Mouse (Mus musculus): ENCODE measurements around the gene Abcc4.
A peak's percentile ranks its signal among the peaks of the same experiment; 100 is the strongest.

Gene Abcc4

DNA sequence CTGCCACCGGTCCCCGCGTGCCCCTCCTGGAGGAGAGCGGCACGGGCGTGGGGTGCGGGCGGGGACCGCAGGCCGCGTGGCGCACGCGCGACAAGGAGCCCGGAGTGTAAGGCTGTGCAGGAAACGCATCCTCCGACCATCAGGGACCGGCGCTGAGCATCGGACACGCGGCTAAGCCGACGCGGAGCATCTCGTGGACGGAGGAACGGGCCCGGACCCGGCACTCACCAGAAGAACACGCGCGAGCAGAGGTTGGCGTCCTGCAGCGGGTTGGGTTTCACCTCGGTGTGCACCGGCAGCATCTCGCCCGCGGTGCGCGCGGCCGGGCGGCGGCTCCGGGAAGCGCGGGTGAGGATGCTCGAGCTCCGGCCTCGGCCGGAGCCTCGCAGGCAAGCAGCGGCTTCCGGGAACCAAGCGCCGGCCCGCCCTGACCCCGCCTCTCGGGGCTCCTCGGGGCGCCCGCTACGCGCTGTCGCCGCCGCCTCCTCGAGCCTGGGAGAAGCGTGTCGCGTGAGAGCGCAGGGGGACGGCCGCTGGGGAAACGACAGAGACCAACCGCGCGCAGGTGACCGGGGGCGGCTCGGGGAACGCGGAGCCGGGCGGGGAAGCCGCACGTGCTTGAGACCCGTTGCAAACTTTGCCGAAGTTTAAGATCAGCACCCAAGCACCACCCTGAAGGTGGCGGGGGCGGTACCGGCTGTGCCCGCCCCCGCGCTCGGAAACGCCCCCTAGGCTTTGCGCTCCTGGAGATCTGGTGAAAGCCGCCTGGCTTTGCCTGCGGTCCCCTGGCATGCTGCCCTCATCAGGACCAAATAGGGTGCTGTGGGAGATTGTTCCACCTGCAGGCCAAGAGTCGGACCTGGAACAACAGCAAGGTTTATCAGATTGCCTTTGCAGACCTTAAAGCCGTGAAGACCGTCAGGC lies at the start of gene Abcc4:
Gene Abcc4, minus strand, starts transcription at position 412 of the 924 bp plus-strand sequence.
- DNase-seq (ENCODE audit: low spot score) = peak; percentile 57

DNA sequence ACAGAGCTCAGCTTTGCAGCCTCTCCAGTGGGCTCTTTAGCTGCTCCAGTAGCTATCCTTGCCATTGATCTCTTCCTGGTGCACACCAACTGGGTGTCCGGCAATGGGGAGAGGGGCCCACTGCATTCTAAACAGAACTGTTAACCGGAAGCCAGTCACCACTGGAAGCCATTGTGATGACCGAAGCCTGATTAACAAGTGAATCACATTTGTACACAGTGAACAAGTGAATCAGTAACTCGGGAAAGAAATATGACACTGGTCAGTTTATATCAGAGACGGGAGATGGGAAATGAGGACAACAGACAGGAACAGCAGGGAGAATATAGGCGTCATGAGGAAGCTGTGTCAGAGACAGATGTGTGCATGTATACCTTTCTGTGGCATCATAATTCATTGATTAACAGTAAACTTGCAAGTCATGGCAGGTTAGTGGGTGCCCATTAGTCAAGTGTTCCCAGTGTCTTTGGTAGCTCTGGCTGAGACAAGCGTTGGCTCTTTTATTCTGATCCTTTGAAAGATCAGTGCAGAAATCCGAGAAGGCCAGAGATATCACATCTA lies 45.3 kb upstream of the Abcc4 start:
- no peak for DNase-seq (ENCODE audit: low spot score)

DNA sequence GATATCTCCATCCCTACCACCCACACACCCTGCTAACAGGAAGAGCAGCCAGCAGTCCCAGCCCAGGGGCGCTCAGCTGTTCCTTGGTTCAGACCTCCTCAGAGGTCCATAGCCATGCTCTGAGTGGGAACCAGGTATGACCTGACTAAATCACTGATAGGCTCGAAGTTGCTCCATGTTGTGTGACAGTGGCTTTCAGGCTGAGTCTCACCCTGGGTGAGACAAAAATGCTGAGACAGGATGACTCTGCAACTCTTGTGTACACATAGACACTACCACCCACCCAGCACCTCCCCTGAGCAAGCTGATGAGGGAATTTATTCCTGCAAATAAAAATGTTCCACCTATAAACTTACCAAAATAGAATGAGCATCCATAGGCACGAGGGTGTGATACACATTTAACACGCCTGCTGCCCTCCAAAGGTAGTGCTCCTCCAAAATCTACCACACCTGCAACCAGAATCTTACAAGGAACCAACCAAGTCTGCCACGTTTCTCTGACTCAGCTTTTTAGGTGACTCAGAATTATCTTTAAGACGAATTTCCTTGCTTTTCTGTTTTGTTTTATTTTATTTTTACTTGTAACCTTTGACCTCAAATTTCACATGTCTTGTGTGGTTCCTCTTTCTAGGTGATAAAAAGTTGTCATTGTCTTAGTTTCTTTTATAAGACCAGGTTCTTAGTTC lies 44.6 kb upstream of the Abcc4 start:
- no peak for DNase-seq (ENCODE audit: low spot score)

DNA sequence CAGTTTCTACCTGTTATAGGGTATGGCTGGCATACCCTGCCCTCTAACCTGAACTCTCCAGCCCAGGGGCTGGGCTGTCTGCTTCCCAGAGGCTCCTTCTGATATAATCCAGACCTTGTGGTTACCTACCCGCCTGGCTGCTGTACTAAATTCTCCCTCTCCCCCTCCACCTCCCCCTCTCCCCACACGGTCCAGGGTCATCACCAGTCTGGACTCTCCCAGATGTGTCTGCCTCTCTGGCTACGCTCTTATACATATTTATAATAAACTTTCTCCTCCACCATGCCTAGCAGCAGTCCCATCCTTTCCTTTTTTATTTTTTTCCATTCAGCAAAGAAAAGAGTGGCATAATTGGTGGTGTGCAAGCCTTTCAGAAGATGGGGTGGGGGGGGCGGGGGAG lies 43.7 kb upstream of the Abcc4 start:
- DNase-seq (ENCODE audit: low spot score) = no peak

DNA sequence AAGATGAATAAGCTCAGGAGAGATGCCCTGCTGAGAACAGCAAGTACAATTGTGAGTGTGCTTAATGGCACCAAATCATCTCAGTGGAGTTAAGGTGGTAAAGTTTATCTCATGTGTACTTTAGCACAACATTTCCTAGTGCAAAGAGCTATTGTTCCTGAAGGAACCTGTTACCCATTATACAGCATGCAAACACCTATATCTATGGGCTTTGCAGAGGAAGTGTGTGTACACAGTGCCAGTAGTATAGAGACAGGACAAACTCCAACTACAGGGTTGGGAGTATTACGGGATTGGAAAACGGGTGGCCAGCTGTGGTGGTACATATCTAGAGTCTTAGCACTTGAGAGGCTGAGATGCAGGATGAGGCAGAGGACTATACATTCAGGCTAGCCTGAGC lies 43.0 kb upstream of the Abcc4 start:
- DNase-seq (ENCODE audit: low spot score) = no peak

DNA sequence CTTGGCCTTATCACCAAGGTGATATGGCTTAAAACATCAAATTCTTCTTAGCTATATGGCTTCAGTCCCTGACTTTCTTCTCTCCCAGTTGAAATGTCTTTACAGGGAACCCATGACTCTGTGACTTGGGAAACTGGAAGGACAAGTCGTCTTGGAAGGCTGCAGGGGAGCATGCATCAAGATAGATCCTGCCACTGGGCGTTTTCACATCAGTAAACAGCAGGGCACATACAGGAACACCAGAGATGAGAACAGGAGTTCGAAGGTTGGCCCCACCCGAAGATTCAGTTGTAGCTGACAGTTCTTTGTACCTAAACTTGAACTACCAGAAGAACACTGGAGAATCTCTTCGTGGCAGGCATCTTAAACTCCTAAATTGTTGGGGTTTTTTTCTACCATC lies 36.8 kb upstream of the Abcc4 start:
- DNase-seq (ENCODE audit: low spot score) = no peak

DNA sequence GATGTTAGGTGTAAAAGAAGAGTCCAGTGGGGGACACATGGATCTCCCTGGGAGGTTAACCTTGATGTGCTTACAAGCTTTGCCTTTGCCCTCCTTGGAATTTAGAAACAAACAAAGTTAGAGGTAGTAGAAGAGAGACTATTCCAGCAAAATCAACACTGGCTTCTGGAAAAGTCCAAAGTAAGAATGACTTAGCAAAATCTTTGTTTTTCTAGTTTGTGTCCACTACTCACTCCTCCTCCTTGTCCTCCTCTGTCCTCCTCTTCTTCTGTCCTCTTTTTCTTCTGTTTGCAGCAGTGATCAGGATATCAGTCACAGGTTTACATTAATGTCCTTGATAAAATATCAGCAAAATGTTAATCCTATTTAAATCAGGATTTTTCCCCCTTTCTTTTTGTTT lies 35.8 kb upstream of the Abcc4 start:
- DNase-seq (ENCODE audit: low spot score) = no peak

DNA sequence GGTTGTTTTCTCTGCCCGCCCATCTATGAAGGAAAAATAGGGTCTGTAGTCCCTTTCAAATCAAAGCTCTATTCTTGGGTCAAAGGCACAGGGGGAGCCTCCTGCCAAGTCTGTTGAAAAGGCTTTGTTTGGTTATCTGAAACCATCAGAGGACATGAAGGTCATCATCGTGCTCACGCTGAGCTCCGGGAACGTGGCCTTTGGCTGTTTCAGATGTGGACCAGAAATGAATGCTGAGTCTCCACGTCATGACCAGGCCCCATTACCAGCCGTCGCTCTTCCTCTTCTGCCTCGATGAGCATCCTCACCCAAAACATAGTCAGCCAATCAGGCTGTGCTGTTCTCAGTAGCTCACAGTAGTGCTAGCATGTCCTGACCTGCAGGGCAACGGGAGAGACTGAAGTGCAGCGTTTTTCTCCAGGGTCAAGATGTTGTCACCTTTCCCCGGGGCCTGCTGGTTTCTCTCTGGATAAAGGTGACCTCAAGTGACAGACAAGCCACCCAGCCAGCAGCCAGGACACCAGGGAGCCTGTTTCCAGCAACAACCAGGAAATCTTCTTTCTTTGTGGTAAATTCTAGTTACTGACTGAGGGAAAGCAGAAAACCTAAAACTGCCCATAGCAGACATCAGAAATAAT lies 31.4 kb upstream of the Abcc4 start:
- DNase-seq (ENCODE audit: low spot score) = no peak

DNA sequence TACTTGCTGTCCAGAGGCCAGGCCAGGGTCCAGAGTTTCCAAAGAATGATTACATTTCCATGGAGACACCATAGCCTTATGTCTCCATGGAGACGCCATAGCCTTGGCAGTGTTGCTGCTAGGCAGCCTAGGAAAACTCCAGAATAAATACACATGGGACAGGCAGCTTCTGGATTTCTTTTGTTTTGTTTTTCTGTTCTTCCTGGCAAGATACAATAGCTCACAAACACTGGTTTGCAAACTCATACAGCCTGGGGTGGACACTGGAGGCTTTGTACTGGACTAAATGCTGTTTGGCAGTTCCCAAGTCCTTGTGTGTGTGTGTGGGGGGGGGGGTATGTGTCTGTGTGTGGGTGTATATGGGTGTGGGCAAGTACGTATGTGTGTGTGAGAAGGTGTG lies 29.1 kb upstream of the Abcc4 start:
- DNase-seq (ENCODE audit: low spot score) = no peak

DNA sequence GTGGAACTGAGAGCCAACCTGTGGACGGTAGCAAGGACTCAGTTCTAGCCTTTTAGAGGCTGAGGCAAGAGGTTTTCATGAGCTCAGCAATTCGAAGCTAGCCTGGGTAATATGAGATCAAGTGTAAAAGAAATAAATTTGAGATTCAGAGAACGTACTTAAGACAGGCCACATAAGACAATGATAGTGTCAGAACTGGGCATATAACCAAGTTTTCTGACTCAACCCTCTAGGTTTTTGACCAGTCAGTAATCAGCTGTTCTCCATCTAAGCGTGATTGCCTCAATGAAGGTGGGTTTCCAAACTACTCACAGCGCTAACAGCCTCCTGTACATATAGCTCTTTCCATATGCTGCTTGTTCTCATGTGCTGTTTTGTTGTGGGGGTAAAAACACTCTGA lies 27.1 kb upstream of the Abcc4 start:
- DNase-seq (ENCODE audit: low spot score) = no peak

DNA sequence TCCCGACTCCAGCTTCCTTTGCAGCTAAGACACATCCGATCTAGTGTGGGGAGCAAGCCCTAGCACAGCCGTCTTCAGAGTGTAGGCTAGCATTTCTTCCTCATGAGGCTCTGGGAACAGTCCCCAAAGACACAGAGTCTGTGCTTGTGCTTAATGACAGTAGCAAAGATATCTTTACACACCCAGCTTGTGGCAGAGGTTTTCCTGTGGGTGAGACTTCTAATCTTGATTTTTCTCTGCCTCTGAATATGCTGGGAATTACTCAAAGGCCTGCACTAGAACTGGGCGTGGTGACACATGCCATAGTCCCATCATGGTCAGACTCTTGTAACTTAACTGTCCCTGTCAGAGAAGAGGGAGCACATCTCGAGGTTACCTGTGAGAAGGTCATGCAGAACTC lies 24.6 kb upstream of the Abcc4 start:
- DNase-seq (ENCODE audit: low spot score) = no peak

DNA sequence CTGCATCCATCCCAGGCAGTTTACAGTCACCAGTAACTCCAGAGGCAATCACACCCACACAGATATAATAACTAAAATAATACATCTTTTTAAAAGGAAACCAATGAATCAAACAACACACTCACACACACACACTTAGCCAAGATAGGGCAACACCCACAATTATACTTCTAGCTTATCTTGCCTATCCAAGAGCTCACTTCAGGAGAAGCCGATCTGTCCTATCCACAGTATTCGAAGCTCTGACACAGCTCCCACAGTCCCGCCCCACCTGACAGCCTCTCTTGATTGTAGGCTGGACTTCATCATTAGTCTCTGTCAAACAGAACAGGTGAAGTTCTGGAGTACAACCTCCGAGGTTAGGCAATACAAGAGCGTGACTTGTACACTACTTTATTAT lies 19.4 kb upstream of the Abcc4 start:
- DNase-seq (ENCODE audit: low spot score) = no peak

DNA sequence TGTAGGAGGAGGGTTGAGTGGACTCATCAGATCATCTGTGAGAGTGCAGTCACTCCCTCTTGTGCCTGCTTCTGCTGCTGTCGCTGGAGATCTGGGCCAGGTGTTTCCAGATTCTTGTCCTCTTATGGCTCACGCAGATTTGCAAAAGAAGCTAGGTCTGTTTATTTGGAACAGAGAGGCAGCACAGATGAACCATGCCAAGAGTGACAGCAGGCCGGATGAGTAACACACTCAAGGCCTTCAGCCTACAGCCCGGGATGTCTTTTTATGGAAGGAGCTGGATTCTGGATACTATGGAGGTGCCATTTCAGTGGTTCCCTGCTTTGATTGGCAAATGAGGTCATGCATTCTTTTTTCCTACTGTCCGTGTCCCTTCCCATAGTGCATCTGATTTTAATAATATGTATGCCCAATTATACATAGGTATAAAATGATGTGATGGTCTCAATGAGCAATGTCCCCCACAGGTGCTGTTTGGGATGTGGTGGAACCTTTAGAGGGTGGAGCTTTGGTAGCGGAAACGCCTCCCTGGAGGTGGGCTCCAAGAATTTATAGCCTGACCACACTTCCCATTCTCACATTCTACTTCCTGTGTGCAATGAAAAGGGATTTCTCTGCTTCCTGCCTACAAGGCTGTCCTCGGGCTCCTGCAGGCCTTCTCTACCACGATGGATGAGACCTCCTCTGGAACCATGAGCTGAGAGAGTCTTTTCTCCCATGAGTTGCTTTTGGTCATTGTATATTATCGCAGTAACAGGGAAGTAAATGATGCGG lies 18.1 kb upstream of the Abcc4 start:
- DNase-seq (ENCODE audit: low spot score) = no peak

DNA sequence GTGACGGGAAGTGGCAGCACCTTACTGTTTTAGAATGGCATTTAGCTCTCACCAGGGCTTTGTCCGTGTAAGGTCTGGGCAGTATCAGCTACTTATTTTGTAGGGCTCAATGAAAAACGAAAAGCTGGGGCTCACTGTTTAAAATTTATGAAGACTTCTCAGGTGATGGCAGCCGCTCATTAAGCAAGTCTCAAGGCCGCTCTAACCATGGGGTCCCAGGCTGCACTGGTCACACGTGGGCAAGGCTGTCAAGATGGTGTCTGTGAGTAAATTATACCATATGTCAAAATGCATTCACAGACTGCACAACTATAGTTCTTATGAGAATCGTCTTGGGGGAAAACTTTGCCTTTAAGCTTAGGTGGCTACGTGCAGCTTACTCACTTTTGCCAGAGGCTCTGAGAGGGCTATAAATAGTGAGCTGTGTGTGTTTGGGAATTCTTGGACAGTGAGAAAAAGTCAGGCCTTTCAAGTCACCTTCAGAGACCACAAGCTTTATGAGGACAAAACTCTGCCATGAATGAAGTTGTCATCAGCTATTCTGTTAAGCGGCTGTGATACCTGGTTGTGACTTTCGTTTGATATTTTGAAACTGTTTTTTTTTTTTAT lies 13.7 kb upstream of the Abcc4 start:
- no peak for DNase-seq (ENCODE audit: low spot score)

DNA sequence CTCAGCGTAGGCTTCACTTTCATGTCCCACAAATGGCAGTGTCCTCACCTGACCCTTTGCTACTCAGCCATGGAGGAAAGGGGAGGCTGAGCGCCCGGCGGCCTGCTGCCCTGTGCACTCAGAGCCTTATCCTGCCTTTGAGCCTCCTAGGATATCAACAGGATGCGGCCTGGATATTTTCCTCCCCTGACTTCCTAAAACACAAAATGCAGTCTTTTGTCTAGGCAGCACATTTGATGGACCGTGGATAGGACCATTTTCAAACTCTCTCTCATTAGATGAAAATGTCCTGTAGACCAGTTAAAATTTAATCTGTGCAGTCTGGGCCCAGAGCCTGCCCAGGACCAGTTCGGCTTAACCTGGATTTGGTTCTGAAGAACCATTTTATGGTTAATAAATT lies 12.6 kb upstream of the Abcc4 start:
- no peak for DNase-seq (ENCODE audit: low spot score)

DNA sequence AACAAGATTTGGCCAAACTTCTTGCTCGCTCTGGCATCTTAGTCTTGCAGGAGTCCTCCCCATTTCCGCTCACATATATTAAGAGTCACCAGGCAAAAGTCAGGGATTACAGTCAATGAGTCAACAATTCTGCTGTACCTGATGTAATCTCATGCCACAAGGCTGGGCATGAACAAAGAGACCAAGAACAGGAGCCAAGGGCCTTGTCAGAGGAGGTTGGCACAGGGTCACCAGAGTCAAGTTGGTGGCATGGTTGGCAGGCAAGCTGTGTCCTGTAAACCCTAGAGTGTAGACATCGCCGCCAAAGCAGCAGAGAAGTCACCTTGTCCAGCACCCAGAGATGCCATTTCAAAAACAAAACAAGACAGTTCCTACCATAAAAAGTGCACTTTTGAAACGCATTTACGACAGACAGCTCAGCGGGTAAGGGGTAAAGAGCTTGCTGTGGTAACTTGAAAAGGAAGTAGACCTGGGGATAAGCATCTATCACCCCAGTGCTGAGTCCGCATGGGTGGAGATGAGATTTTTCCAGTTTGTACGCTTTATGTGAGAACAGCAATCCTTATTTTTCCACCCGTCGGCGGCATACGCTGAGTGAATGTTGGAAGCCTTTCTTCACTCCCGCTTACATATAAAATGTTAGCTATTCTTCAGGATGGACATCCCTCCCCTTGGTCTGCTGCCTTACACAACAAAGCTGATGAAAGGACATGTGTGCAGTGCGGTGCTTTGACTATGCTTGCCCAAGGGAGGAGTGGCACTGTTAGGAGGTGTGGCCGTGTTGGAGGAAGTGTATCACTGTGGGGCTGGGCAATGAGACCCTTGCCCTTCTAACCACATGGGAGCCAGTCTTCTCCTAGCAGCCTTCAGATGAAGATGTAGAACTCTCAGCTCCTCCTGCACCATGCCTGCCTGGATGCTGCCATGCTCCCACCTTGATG lies 10.6 kb upstream of the Abcc4 start:
- no peak for DNase-seq (ENCODE audit: low spot score)

DNA sequence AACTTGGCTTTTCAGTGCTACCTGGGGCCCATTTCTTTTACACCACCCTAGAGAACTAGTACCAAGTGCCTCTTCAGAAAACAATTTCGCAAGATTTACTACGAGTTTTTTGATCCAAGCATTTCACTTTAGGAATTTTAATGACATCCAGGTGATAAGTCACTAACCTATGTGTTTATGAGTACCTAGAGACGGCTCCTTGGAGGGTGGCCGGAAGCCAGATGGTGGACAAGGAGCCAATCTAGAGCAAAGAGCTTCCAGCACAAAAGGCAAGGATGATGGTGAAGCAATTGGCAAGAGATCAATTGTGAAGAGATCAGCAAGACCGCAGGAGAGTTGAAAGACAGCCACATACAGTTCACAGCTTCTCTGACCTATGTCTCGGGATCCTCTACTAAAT lies 8.7 kb upstream of the Abcc4 start:
- DNase-seq (ENCODE audit: low spot score) = no peak

DNA sequence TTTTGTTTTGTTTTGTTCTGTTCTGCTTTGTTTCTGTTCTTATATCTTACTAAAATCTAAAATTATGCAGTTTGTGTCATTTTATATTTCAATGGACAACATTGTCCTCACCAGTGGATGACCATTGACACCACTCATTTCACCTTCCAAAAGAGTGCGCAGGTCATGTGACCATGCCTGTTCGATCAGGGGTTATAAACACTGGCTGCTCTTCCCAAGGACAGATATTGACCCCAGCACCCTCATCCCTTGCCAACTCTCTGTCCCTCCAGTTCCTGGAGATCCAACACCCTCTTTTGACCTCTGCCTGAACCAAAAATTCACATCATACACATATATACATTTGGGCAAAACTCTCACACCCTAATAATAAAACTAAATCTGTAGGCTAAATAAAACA lies 8.3 kb upstream of the Abcc4 start:
- no peak for DNase-seq (ENCODE audit: low spot score)

DNA sequence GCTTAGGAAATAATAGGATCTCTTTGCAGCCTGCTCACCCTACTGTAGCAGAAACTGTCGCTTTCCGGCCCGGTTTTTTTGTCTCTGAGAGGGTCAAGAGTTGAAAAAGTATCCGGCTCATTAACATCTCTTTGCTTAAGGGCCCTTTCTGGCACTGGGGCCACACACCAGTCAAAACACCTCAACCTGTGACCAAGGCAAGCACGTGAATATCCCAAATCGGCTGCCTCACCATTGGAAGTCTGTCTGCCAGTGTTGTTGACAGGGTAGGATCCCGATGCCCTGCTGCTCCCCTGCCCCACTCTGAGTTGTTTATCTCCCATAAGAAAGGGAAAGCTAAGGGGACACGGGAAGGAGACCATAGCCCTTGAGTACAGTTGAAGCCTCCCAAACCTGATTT lies 7.8 kb upstream of the Abcc4 start:
- DNase-seq (ENCODE audit: low spot score) = no peak

DNA sequence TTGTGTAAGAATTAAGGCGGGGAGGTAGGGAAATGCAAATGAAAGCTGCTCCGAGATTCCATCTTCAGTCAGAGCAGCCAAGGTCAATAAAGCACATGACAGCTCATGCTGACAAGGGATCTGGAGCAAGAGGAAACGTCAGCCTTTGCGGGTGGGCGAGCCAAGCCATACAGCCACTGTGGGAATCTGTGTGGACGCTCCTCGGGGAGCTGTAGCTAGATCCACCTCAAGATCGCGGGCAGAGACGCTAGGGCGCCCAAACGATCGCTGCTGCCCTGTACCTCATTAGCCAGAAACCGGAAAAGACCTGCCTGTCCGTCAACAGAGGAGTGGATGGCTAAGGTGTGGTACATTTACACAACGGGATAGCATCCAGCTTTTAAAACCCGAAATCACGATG lies 7.4 kb upstream of the Abcc4 start:
- DNase-seq (ENCODE audit: low spot score) = no peak
